Mouse (Mus musculus): ENCODE measurements around the gene Scarb1. TPM values are rescaled to one million over a fixed set of nuclear protein-coding genes. Genes with fewer than 3 reads are reported as not detected.
A peak's percentile ranks its signal among the peaks of the same experiment; 100 is the strongest.

Gene Scarb1
- polyA plus RNA-seq, 1 experiment from 2014 or later = 105 TPM

DNA sequence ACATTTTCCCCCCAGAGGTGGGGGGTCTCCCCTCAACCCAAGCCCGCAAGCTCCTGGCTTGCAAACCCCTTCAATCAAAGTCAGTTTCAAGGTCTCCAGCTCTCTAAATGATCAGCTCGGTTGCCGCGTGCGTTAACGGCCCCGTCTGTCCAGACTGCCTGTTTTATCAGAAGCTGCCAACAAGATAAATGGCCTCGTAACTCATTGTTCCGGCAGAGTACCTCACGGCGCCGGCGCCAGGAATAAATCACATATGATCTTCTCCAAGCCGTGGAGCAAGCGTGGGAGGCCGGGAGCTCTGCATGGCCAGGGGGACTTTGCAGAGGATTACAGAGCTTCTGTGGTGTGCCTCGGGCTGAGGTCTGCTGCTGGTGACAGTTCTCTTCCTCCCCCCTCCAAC is 76.2 kb downstream of the Scarb1 start:
- Histone ChIP-seq H3K36me3 (replicated peaks; ENCODE audit: insufficient read depth, low read length) (no peaks in the 10 kb centered on the region), H3K27me3 (ENCODE audit: insufficient read depth, low read length) (no peaks in the 10 kb centered on the region), H3K4me2 (ENCODE audit: low read depth, low read length) (no peak overlapping the region), H3K4me1 (ENCODE audit: insufficient read depth) (no peaks in the 10 kb centered on the region), H3K4me3 (ENCODE audit: low read depth, low read length) (no peak overlapping the region), H3K9me3 (ENCODE audit: low read length) (no peaks in the 10 kb centered on the region), H3K9ac (replicated peaks) (no peak overlapping the region), H3K27ac (ENCODE audit: low read depth) (no peak overlapping the region)
- DNase-seq (no peak), ATAC-seq (no peak)
- no peak for TF ChIP-seq CTCF (IDR thresholded peaks at IDR 0.05; ENCODE audit: low read depth)
- TF ChIP-seq EP300 (IDR thresholded peaks at IDR 0.05; ENCODE audit: low read depth) = no peak
- 26% methylated on average over 17 of the region's 17 CpGs for WGBS (ENCODE audit: insufficient replicate concordance)

DNA sequence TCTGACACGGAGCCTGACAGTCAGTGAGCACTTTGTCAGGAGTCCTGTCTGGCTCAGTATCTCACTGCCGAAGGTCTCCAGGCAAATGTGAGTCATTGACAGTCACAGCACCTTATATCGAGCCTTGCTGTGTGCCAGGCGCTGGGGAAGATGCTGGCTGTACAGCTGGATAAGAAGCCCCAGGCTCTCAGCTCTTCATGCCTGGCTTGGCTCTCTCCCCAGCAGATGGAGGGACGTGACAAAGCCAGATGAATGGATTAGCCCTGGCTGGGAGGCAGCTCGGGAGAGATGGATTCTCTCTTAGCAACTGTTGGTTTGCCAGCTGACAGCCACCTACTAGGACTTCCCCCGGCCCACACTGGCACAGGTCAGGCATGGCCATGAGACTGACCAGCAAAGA is 78.3 kb downstream of the Scarb1 start:
- no peak for TF ChIP-seq CTCF (IDR thresholded peaks at IDR 0.05; ENCODE audit: low read depth)
- no peak for TF ChIP-seq EP300 (IDR thresholded peaks at IDR 0.05; ENCODE audit: low read depth)
- no peak overlapping the region for H3K4me2 ChIP-seq (ENCODE audit: low read depth, low read length)
- no peak overlapping the region for H3K9ac ChIP-seq (replicated peaks)
- no peaks in the 10 kb centered on the region for H3K36me3 ChIP-seq (replicated peaks; ENCODE audit: insufficient read depth, low read length)
- no peak overlapping the region for H3K27ac ChIP-seq (ENCODE audit: low read depth)
- ATAC-seq = no peak
- H3K27me3 ChIP-seq (ENCODE audit: insufficient read depth, low read length) = no peaks in the 10 kb centered on the region
- no peaks in the 10 kb centered on the region for H3K9me3 ChIP-seq (ENCODE audit: low read length)
- DNase-seq = no peak
- WGBS (ENCODE audit: insufficient replicate concordance) = 58% methylated on average over 7 of the region's 7 CpGs
- no peak overlapping the region for H3K4me3 ChIP-seq (ENCODE audit: low read depth, low read length)
- no peaks in the 10 kb centered on the region for H3K4me1 ChIP-seq (ENCODE audit: insufficient read depth)

DNA sequence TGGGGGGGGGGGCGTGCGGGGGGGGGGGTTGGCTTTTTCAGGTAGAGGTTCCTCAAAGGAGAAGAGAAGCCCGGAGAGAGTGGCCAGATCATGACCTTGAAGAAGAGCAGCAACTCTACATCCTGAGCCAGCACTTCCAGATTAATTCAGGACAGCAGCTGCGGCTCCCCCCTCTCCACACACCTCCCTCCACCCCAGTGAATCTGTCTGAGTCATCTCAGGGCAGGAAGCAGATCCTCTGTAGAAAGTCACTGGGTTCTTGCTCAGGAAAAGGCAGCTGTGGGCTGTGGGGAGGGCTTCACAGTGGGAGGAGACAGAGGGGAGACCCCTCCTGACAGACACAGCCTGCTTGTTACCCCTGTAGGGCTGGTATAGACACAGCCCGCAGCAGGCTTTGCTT is 87.0 kb downstream of the Scarb1 start:
- TF ChIP-seq EP300 (IDR thresholded peaks at IDR 0.05; ENCODE audit: low read depth) (no peak), CTCF (IDR thresholded peaks at IDR 0.05; ENCODE audit: low read depth) (no peak)
- H3K27me3 ChIP-seq (ENCODE audit: insufficient read depth, low read length) = no peaks in the 10 kb centered on the region
- no peak overlapping the region for H3K9ac ChIP-seq (replicated peaks)
- no peak overlapping the region for H3K27ac ChIP-seq (ENCODE audit: low read depth)
- peaks cover 2% of the 10 kb centered on the region; the same call in 1 of the 2 replicates for H3K4me1 ChIP-seq (ENCODE audit: insufficient read depth)
- no peak for ATAC-seq
- no peak for DNase-seq
- no peaks in the 10 kb centered on the region for H3K9me3 ChIP-seq (ENCODE audit: low read length)
- 26% methylated on average over 5 of the region's 5 CpGs for WGBS (ENCODE audit: insufficient replicate concordance)
- no peaks in the 10 kb centered on the region for H3K36me3 ChIP-seq (replicated peaks; ENCODE audit: insufficient read depth, low read length)
- H3K4me2 ChIP-seq (ENCODE audit: low read depth, low read length) = no peak overlapping the region
- H3K4me3 ChIP-seq (ENCODE audit: low read depth, low read length) = no peak overlapping the region

DNA sequence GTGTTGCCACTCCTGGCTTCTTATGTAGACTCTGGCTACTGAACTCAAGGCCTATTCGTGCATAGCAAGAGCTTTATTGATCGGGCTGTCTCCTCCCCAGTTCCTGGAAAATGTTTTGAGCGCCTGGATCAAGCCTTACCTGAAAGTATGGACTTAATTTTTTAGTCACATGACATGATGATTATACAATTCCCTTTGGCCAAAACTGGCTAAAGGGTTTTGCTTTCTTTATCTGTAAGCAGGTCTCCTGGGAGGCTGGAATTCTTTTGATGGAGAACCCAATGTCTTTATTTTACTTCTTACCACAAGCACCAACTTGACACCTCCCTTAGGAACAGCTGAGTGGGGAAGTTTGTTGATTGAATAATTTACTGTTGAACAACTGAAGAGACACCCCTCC is 87.4 kb downstream of the Scarb1 start:
- H3K36me3 ChIP-seq (replicated peaks; ENCODE audit: insufficient read depth, low read length) = no peaks in the 10 kb centered on the region
- no peak overlapping the region for H3K4me3 ChIP-seq (ENCODE audit: low read depth, low read length)
- TF ChIP-seq EP300 (IDR thresholded peaks at IDR 0.05; ENCODE audit: low read depth) (no peak), CTCF (IDR thresholded peaks at IDR 0.05; ENCODE audit: low read depth) (no peak)
- H3K4me1 ChIP-seq (ENCODE audit: insufficient read depth) = peaks cover 2% of the 10 kb centered on the region; the same call in 1 of the 2 replicates
- H3K27ac ChIP-seq (ENCODE audit: low read depth) = no peak overlapping the region
- H3K4me2 ChIP-seq (ENCODE audit: low read depth, low read length) = no peak overlapping the region
- ATAC-seq = no peak
- WGBS (ENCODE audit: insufficient replicate concordance) = 80% methylated on average over 3 of the region's 3 CpGs
- H3K9me3 ChIP-seq (ENCODE audit: low read length) = no peaks in the 10 kb centered on the region
- no peak overlapping the region for H3K9ac ChIP-seq (replicated peaks)
- H3K27me3 ChIP-seq (ENCODE audit: insufficient read depth, low read length) = no peaks in the 10 kb centered on the region
- no peak for DNase-seq

DNA sequence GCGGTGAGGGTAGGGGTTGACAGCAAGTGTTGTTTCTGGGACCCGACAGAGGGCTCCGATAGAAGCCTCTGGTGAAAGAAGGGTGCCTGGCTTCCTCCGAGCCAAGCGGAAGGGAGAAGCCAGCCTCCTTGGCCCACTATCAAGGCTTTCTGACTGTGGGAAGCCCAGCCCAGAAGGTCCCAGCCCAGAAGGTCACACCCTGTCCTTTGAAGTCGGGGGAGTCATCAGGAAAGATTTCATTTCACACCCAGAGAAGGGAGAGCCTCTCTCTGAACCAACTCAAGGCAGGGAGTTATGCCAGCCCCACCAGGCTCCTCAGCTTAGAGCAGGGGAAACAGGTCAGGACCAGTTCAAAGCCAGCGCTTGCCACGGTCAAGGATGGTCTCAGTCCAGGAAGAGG is 88.2 kb downstream of the Scarb1 start:
- H3K4me2 ChIP-seq (ENCODE audit: low read depth, low read length) = no peak overlapping the region
- no peak overlapping the region for H3K9ac ChIP-seq (replicated peaks)
- DNase-seq (no peak), ATAC-seq (no peak)
- no peak overlapping the region for H3K27ac ChIP-seq (ENCODE audit: low read depth)
- no peaks in the 10 kb centered on the region for H3K36me3 ChIP-seq (replicated peaks; ENCODE audit: insufficient read depth, low read length)
- peaks cover 2% of the 10 kb centered on the region; the same call in 1 of the 2 replicates for H3K4me1 ChIP-seq (ENCODE audit: insufficient read depth)
- TF ChIP-seq EP300 (IDR thresholded peaks at IDR 0.05; ENCODE audit: low read depth) (no peak), CTCF (IDR thresholded peaks at IDR 0.05; ENCODE audit: low read depth) (no peak)
- H3K27me3 ChIP-seq (ENCODE audit: insufficient read depth, low read length) = no peaks in the 10 kb centered on the region
- 68% methylated on average over 8 of the region's 8 CpGs for WGBS (ENCODE audit: insufficient replicate concordance)
- H3K4me3 ChIP-seq (ENCODE audit: low read depth, low read length) = no peak overlapping the region
- no peaks in the 10 kb centered on the region for H3K9me3 ChIP-seq (ENCODE audit: low read length)

GRCm38 (mm10) chr5:125251885-125252615 is 88.8 kb downstream of the Scarb1 start:
- Histone ChIP-seq H3K9me3 (ENCODE audit: low read length) (no peaks in the 10 kb centered on the region), H3K4me3 (ENCODE audit: low read depth, low read length) (no peak overlapping the region), H3K27ac (ENCODE audit: low read depth) (no peak overlapping the region), H3K27me3 (ENCODE audit: insufficient read depth, low read length) (no peaks in the 10 kb centered on the region), H3K4me1 (ENCODE audit: insufficient read depth) (peaks cover 2% of the 10 kb centered on the region; the same call in 1 of the 2 replicates), H3K36me3 (replicated peaks; ENCODE audit: insufficient read depth, low read length) (no peaks in the 10 kb centered on the region), H3K9ac (replicated peaks) (no peak overlapping the region), H3K4me2 (ENCODE audit: low read depth, low read length) (no peak overlapping the region)
- DNase-seq (no peak), ATAC-seq (no peak)
- 48% methylated on average over 15 of the region's 15 CpGs for WGBS (ENCODE audit: insufficient replicate concordance)
- TF ChIP-seq CTCF (IDR thresholded peaks at IDR 0.05; ENCODE audit: low read depth) (peak; percentile 60), EP300 (IDR thresholded peaks at IDR 0.05; ENCODE audit: low read depth) (no peak)
